ENCODE assay signal across 16 mouse cellular contexts in genomic region chr10:81152609-81153008, GRCm38 (mm10). TPM values are rescaled to one million over a fixed set of nuclear protein-coding genes. Genes with fewer than 3 reads are reported as not detected.
DNase-seq lines count a peak whose midpoint lies in the region; ATAC-seq and TF ChIP-seq lines count a peak whose summit lies in the region.
"Had no signal": no experiment of that assay in that cellular context is flagged by ENCODE, and none has a peak within 500 bp of the region (broad histone marks: within the 10 kb centered on the region; RNA-seq: fewer than 3 reads in every experiment).

No protein-coding gene starts in this region.

- peak; percentile 34; the same call in 1 of the 2 replicates for TF ChIP-seq POLR2A in testis, adult 2 months (IDR thresholded peaks at IDR 0.05; ENCODE audit: control insufficient read depth, low read depth, low read length)

- H3K4me2 ChIP-seq in hindbrain, embryonic 16.5 days (ENCODE audit: low read length), result no peak overlapping the region
- H3K4me2 ChIP-seq in hindbrain, embryonic 11.5 days (replicated peaks; ENCODE audit: low read depth, low read length), result no peak overlapping the region
- H3K4me2 ChIP-seq: neural tube, embryonic 12.5 days had no signal

- no peaks in the 10 kb centered on the region for H3K27me3 ChIP-seq in hindbrain, embryonic 16.5 days (replicated peaks; ENCODE audit: control insufficient read depth, insufficient read depth, low read length)
- H3K27me3 ChIP-seq in hindbrain, embryonic 11.5 days (ENCODE audit: control insufficient read depth, insufficient read depth, low read length), result no peaks in the 10 kb centered on the region
- no peaks in the 10 kb centered on the region for H3K27me3 ChIP-seq in testis, adult 2 months (ENCODE audit: control insufficient read depth, insufficient read depth, low read length)
- H3K27me3 ChIP-seq: neural tube, embryonic 12.5 days had no signal

- ATAC-seq in hindbrain, embryonic 16.5 days, result no peak
- no peak for ATAC-seq in hindbrain, embryonic 11.5 days (ENCODE audit: low FRiP score)
- no peak for ATAC-seq in erythroid progenitor cell, adult 5-6 weeks (replicated peaks; ENCODE audit: low FRiP score, poor library complexity, severe bottlenecking)
- ATAC-seq: activated CD4-positive, CD25-positive, alpha-beta regulatory T cell, adult 4 months had no signal

- 0 out of 2 replicates have a peak overlapping the region, but pooled peaks have one; percentile 0 for H3K27ac ChIP-seq in hindbrain, embryonic 16.5 days (ENCODE audit: low read depth, low read length)
- no peak overlapping the region for H3K27ac ChIP-seq in hindbrain, embryonic 11.5 days (ENCODE audit: low read depth, low read length)
- peak overlapping the region; percentile 93 for H3K27ac ChIP-seq in testis, adult 2 months (ENCODE audit: control insufficient read depth, insufficient read depth, low read depth, low read length)
- H3K27ac ChIP-seq: neural tube, embryonic 12.5 days had no signal

- no peak overlapping the region for H3K9ac ChIP-seq in hindbrain, embryonic 16.5 days (ENCODE audit: low read depth, low read length)
- no peak overlapping the region for H3K9ac ChIP-seq in hindbrain, embryonic 11.5 days (ENCODE audit: low read depth, low read length)
- H3K9ac ChIP-seq: neural tube, embryonic 12.5 days had no signal

- no peak overlapping the region for H3K4me3 ChIP-seq in hindbrain, embryonic 16.5 days (ENCODE audit: low read length)
- H3K4me3 ChIP-seq in hindbrain, embryonic 11.5 days (ENCODE audit: low read depth, low read length), result no peak overlapping the region
- H3K4me3 ChIP-seq in testis, adult 2 months (ENCODE audit: control insufficient read depth, low read depth, low read length), result peak overlapping the region; percentile 68
- H3K4me3 ChIP-seq: neural tube, embryonic 12.5 days had no signal

- H3K4me1 ChIP-seq in hindbrain, embryonic 16.5 days (ENCODE audit: control insufficient read depth, insufficient read depth, low read depth, low read length), result no peaks in the 10 kb centered on the region
- H3K4me1 ChIP-seq in hindbrain, embryonic 11.5 days (replicated peaks; ENCODE audit: control insufficient read depth, insufficient read depth, low read length), result no peaks in the 10 kb centered on the region
- peaks cover 35% of the 10 kb centered on the region for H3K4me1 ChIP-seq in testis, adult 2 months (ENCODE audit: control insufficient read depth, insufficient read depth, low read length)
- H3K4me1 ChIP-seq: neural tube, embryonic 12.5 days had no signal

- no peak for TF ChIP-seq CTCF in testis, adult 2 months (IDR thresholded peaks at IDR 0.05; ENCODE audit: control insufficient read depth, insufficient read depth, insufficient replicate concordance, low read depth, low read length)

- H3K36me3 ChIP-seq in hindbrain, embryonic 16.5 days (ENCODE audit: control insufficient read depth, insufficient read depth, low read length), result peaks cover 62% of the 10 kb centered on the region
- peaks cover 32% of the 10 kb centered on the region for H3K36me3 ChIP-seq in hindbrain, embryonic 11.5 days (ENCODE audit: control insufficient read depth, insufficient read depth, low read length)
- H3K36me3 ChIP-seq in testis, adult 2 months (ENCODE audit: control insufficient read depth, insufficient read depth, low read length), result no peaks in the 10 kb centered on the region

- no peaks in the 10 kb centered on the region for H3K9me3 ChIP-seq in hindbrain, embryonic 16.5 days (ENCODE audit: control insufficient read depth, low read length)
- no peaks in the 10 kb centered on the region for H3K9me3 ChIP-seq in hindbrain, embryonic 11.5 days (ENCODE audit: control insufficient read depth, low read length)
- H3K9me3 ChIP-seq: neural tube, embryonic 12.5 days had no signal

- peak; percentile 54 for DNase-seq in embryo, embryonic 10 days (ENCODE audit: low spot score)
- DNase-seq in embryo, embryonic 11 days, result no peak
- DNase-seq in hindbrain, embryonic 11.5 days (ENCODE audit: low spot score), result no peak
- DNase-seq in testis, postnatal 10 days (ENCODE audit: low spot score), result no peak
- no peak for DNase-seq in urinary bladder, postnatal 4 days (ENCODE audit: low spot score in 2 of 2)
- DNase-seq: cerebellum, postnatal 10 days; gastrocnemius, postnatal 14 days; kidney, adult 11 months; lung, postnatal 36 days; right cerebral cortex, postnatal 14 days had no signal

- 76% methylated on average over 12 of the region's 12 CpGs for WGBS in hindbrain, embryonic 16.5 days
- 74% methylated on average over 12 of the region's 12 CpGs for WGBS in hindbrain, embryonic 11.5 days

RNA-seq across cellular contexts. Expression of gene Pias4, which starts 15.1 kb away (rescaled TPM):
- 47.1 and 56.9 TPM in 2 replicates for polyA plus RNA-seq in hindbrain, embryonic 16.5 days (2015; fragmentation: Nextera tagmentation; extraction: Ambion mirVana)
- polyA plus RNA-seq in hindbrain, embryonic 11.5 days (2014; fragmentation: Nextera tagmentation; extraction: Ambion mirVana), result 52.7 and 54.1 TPM in 2 replicates
- 164 and 184 TPM in 2 replicates for polyA plus RNA-seq in testis, adult 2 months (2012; rRNA removed)
- 24.1 and 27.2 TPM in 2 replicates for total RNA-seq in erythroid progenitor cell, adult 5-6 weeks (2015; ENCODE audit: low replicate concordance)
- total RNA-seq in erythroid progenitor cell, adult 5-6 weeks (2017; ENCODE audit: low replicate concordance), result 15.3 and 46.0 TPM in 2 replicates

RNA-seq across cellular contexts. Expression of gene Zbtb7a, which starts 17.6 kb away (rescaled TPM):
- 13.3 and 13.6 TPM in 2 replicates for polyA plus RNA-seq in hindbrain, embryonic 16.5 days (2015; fragmentation: Nextera tagmentation; extraction: Ambion mirVana)
- polyA plus RNA-seq in hindbrain, embryonic 11.5 days (2014; fragmentation: Nextera tagmentation; extraction: Ambion mirVana), result 6.6 and 7.9 TPM in 2 replicates
- 5.6 and 6.0 TPM in 2 replicates for polyA plus RNA-seq in testis, adult 2 months (2012; rRNA removed)
- 31.7 and 33.1 TPM in 2 replicates for total RNA-seq in erythroid progenitor cell, adult 5-6 weeks (2015; ENCODE audit: low replicate concordance)
- 23.1 and 33.2 TPM in 2 replicates for total RNA-seq in erythroid progenitor cell, adult 5-6 weeks (2017; ENCODE audit: low replicate concordance)

RNA-seq across cellular contexts. Expression of gene Eef2, which starts 23.8 kb away (rescaled TPM):
- polyA plus RNA-seq in hindbrain, embryonic 16.5 days (2015; fragmentation: Nextera tagmentation; extraction: Ambion mirVana), result 525 and 551 TPM in 2 replicates
- polyA plus RNA-seq in hindbrain, embryonic 11.5 days (2014; fragmentation: Nextera tagmentation; extraction: Ambion mirVana), result 380 and 413 TPM in 2 replicates
- 1,507 and 1,673 TPM in 2 replicates for polyA plus RNA-seq in testis, adult 2 months (2012; rRNA removed)
- total RNA-seq in erythroid progenitor cell, adult 5-6 weeks (2015; ENCODE audit: low replicate concordance), result 267 and 296 TPM in 2 replicates
- total RNA-seq in erythroid progenitor cell, adult 5-6 weeks (2017; ENCODE audit: low replicate concordance), result 399 and 622 TPM in 2 replicates

RNA-seq across cellular contexts. Expression of gene Dapk3, which starts 30.2 kb away (rescaled TPM):
- 49.0 and 58.7 TPM in 2 replicates for polyA plus RNA-seq in hindbrain, embryonic 16.5 days (2015; fragmentation: Nextera tagmentation; extraction: Ambion mirVana)
- 49.9 and 53.3 TPM in 2 replicates for polyA plus RNA-seq in hindbrain, embryonic 11.5 days (2014; fragmentation: Nextera tagmentation; extraction: Ambion mirVana)
- polyA plus RNA-seq in testis, adult 2 months (2012; rRNA removed), result 52.6 and 61.6 TPM in 2 replicates
- total RNA-seq in erythroid progenitor cell, adult 5-6 weeks (2015; ENCODE audit: low replicate concordance), result 5.0 and 5.4 TPM in 2 replicates
- 6.4 and 9.4 TPM in 2 replicates for total RNA-seq in erythroid progenitor cell, adult 5-6 weeks (2017; ENCODE audit: low replicate concordance)

RNA-seq across cellular contexts. Expression of gene 4930442H23Rik, which starts 31.0 kb away (rescaled TPM):
- not detected in 2 replicates for polyA plus RNA-seq in hindbrain, embryonic 16.5 days (2015; fragmentation: Nextera tagmentation; extraction: Ambion mirVana)
- polyA plus RNA-seq in hindbrain, embryonic 11.5 days (2014; fragmentation: Nextera tagmentation; extraction: Ambion mirVana), result not detected in 2 replicates
- 1.4 and 1.8 TPM in 2 replicates for polyA plus RNA-seq in testis, adult 2 months (2012; rRNA removed)
- not detected in 2 replicates for total RNA-seq in erythroid progenitor cell, adult 5-6 weeks (2015; ENCODE audit: low replicate concordance)
- not detected in 2 replicates for total RNA-seq in erythroid progenitor cell, adult 5-6 weeks (2017; ENCODE audit: low replicate concordance)
- total RNA-seq: gastrocnemius, postnatal 14 days had no signal
- polyA plus RNA-seq: activated CD4-positive, CD25-positive, alpha-beta regulatory T cell, adult 4 months; brain, embryonic 14.5 days; neural tube, embryonic 12.5 days had no signal
